Mouse (Mus musculus) intestine, embryonic 16.5 days (tissue): ENCODE results near the gene Ifitm6. TPM values are rescaled to one million over a fixed set of nuclear protein-coding genes. Genes with fewer than 3 reads are reported as not detected.
"Not testable (repeated sequence)": the region's sequence is repeated elsewhere in the genome, so short reads cannot be mapped to it uniquely, and the experiment has no call there.

ENCODE experiments used
- ATAC-seq: fragments of 200-750 bp; cut with Nextera tagmentation; 2 replicates; pipeline ENCODE4 v1.8.0; 2017; ENCODE audit warnings: moderate TSS enrichment, moderate library complexity
- H3K27ac ChIP-seq: fragments of 300-500 bp; sonication (generic); 2 replicates; pipeline ENCODE4 v1.5.1; 2014; ENCODE audit warnings: mild to moderate bottlenecking, low read length
- H3K27me3 ChIP-seq: fragments of 300-500 bp; sonication (generic); replicated peaks from 2 replicates; pipeline ENCODE4 v1.6.1; 2014; ENCODE audit warnings: low read length, control low read depth, mixed read lengths; ENCODE audit not compliant: control insufficient read depth, insufficient read depth
- H3K36me3 ChIP-seq: fragments of 300-500 bp; sonication (generic); 2 replicates; pipeline ENCODE4 v1.6.1; 2014; ENCODE audit warnings: low read length, control low read depth; ENCODE audit not compliant: control insufficient read depth, insufficient read depth
- H3K4me1 ChIP-seq: fragments of 300-500 bp; sonication (generic); 2 replicates; pipeline ENCODE4 v1.6.1; 2014; ENCODE audit warnings: low read length, control low read depth, mixed read lengths; ENCODE audit not compliant: control insufficient read depth, insufficient read depth
- H3K4me2 ChIP-seq: fragments of 300-500 bp; sonication (generic); 2 replicates; pipeline ENCODE4 v1.6.1; 2014; ENCODE audit warnings: low read depth, low read length, control low read depth
- H3K4me3 ChIP-seq: fragments of 300-500 bp; sonication (generic); 2 replicates; pipeline ENCODE4 v1.5.1; 2014; ENCODE audit warnings: mild to moderate bottlenecking, low read length
- H3K9ac ChIP-seq: fragments of 300-500 bp; sonication (generic); 2 replicates; pipeline ENCODE4 v1.6.1; 2014; ENCODE audit warnings: low read depth, low read length
- H3K9me3 ChIP-seq: fragments of 300-500 bp; sonication (generic); 2 replicates; pipeline ENCODE4 v1.6.1; 2016; ENCODE audit warnings: low read length, control low read depth; ENCODE audit not compliant: control insufficient read depth
- WGBS: fragments of 180-500 bp; shearing (Covaris S2); extraction: QIAGEN DNeasy Blood & Tissue Kit; methylation state at CpG from one replicate; pipeline ENCODE4 v1.1.7; 2014; 5-methylcytosine and 5-hydroxymethylcytosine counted together
- polyA plus RNA-seq: library from polyadenylated mRNA; unstranded; fragments of >200 nt; fragmentation: Nextera tagmentation; extraction: Ambion mirVana; gene quantifications from 2 replicates; pipeline ENCODE4 v1.2.1, GENCODE M21; 2015

Ifitm6 gene
- polyA plus RNA-seq, 1 experiment from 2014 or later: 1.9 TPM

DNA sequence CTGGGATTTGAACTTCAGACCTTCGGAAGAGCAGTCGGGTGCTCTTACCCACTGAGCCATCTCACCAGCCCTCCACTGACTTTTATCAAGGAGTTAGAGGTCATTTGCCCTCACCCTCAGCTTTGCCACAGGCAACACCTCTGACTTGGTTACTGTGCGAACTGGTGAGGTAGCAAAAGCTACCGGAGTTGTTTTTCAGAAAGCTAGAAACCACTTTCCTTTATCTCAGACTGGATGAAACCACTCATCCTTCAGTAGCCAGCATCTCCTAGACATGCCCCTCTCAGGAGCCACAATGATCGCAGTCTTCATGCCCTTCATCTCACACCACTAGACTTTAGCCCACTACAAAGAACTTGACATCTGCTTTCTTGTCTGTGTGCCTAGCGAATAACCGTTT is 34.8 kb downstream of the Ifitm6 start:
- Histone ChIP-seq H3K9ac (no peak overlapping the region), H3K4me3 (no peak overlapping the region), H3K4me2 (no peak overlapping the region), H3K27me3 (no peaks in the 10 kb centered on the region), H3K9me3 (no peaks in the 10 kb centered on the region), H3K4me1 (no peaks in the 10 kb centered on the region), H3K36me3 (no peaks in the 10 kb centered on the region), H3K27ac (no peak overlapping the region)
- no peak for ATAC-seq
- 91% methylated on average over 7 of the region's 7 CpGs for WGBS

DNA sequence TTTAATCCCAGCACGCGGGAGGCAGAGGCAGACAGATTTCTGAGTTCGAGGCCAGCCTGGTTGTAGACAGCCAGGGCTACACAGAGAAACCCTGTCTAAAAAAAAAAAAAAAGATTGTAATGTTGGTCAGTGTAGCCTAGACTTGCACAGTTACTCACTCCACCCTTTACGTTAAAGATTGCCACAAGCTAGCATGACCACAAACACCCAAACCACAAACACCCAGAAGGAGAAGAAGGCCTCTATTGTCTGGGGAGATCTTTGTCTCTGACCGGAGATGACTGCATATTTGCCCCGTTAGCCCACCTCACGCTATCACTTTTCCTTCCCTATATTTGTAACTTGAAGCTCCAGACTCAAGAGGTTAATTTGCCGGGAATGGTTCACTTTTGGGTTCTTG is 36.0 kb downstream of the Ifitm6 start:
- Histone ChIP-seq H3K36me3 (no peaks in the 10 kb centered on the region), H3K4me1 (no peaks in the 10 kb centered on the region), H3K27me3 (no peaks in the 10 kb centered on the region), H3K4me2 (no peak overlapping the region), H3K27ac (no peak overlapping the region), H3K9ac (no peak overlapping the region), H3K9me3 (no peaks in the 10 kb centered on the region), H3K4me3 (no peak overlapping the region)
- 93% methylated on average over 8 of the region's 8 CpGs for WGBS
- no peak for ATAC-seq

DNA sequence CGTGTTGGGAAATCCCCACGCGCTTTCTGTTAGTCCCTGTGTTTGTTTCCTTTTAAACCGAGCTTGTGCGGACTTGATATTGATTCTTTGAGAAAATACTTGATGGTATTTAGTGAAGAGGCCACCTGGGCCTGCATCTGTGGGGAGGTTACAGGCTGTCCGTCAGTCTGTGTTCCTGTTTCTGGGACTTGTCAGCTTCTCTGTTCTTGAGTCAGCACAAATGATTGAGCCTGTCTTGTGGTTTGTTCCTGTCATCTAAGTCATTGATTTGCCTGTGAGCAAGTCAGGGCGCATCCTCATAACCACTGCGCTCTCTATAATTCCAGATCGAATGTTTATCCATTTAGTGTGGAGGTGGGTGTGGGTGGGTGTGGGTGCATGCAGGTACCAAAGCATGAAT is 41.0 kb downstream of the Ifitm6 start:
- not testable (repeated sequence) for H3K27me3 ChIP-seq, H3K4me2 ChIP-seq, ATAC-seq, H3K27ac ChIP-seq, H3K36me3 ChIP-seq, H3K9ac ChIP-seq, H3K9me3 ChIP-seq, H3K4me3 ChIP-seq
- WGBS: 89% methylated on average over 9 of the region's 9 CpGs
- H3K4me1 ChIP-seq: peaks cover 16% of the 10 kb centered on the region

DNA sequence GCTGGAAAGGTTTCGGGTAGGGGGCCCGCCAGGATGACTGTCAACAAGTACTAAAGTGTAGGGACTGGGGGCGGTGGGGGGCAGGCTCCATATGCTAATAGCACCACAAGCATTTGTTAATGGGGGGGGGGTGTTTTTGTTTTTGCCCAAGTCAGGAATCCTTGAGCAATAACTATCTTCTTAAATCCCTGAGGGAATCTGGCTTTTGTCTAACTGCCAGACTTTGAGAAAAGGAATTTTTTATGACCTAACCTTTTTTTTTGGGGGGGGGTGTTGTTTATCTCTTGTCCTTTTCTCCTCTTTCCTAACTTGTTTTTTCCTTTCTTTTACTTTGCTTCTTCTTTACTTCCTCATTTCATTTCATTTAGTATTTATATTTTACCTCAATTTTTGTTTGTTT is 42.3 kb downstream of the Ifitm6 start:
- Histone ChIP-seq H3K4me1 (peaks cover 26% of the 10 kb centered on the region), H3K4me3 (no peak overlapping the region), H3K9ac (no peak overlapping the region), H3K36me3 (no peaks in the 10 kb centered on the region), H3K27ac (no peak overlapping the region), H3K27me3 (no peaks in the 10 kb centered on the region), H3K9me3 (no peaks in the 10 kb centered on the region), H3K4me2 (no peak overlapping the region)
- 18% methylated on average over 3 of the region's 3 CpGs for WGBS
- no peak for ATAC-seq

DNA sequence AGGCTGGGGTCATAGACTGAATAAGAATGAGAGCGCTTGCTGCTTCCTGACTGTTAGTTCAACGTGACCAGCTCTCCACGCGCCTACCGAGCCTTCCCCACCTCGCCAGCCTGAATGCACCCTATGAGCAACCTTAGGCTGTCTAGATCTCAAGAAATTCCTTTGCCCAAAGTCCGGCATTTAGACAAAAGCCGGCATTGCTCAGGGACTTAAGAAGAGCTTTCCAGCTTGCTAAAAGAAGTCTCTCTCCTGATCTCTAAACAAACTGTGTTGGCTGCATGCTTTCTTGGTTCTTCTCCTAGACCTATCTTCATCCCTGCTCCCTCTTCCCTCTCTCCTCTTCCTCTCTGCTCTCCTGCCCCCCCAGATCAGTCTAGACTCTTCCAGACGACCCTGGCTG is 42.8 kb downstream of the Ifitm6 start:
- no peaks in the 10 kb centered on the region for H3K36me3 ChIP-seq
- no peak overlapping the region for H3K4me2 ChIP-seq
- no peak overlapping the region for H3K9ac ChIP-seq
- no peaks in the 10 kb centered on the region for H3K9me3 ChIP-seq
- no peak for ATAC-seq
- no peak overlapping the region for H3K4me3 ChIP-seq
- WGBS: 24% methylated on average over 9 of the region's 9 CpGs
- peak overlapping the region; percentile 36 for H3K27ac ChIP-seq
- no peaks in the 10 kb centered on the region for H3K27me3 ChIP-seq
- H3K4me1 ChIP-seq: peaks cover 26% of the 10 kb centered on the region

DNA sequence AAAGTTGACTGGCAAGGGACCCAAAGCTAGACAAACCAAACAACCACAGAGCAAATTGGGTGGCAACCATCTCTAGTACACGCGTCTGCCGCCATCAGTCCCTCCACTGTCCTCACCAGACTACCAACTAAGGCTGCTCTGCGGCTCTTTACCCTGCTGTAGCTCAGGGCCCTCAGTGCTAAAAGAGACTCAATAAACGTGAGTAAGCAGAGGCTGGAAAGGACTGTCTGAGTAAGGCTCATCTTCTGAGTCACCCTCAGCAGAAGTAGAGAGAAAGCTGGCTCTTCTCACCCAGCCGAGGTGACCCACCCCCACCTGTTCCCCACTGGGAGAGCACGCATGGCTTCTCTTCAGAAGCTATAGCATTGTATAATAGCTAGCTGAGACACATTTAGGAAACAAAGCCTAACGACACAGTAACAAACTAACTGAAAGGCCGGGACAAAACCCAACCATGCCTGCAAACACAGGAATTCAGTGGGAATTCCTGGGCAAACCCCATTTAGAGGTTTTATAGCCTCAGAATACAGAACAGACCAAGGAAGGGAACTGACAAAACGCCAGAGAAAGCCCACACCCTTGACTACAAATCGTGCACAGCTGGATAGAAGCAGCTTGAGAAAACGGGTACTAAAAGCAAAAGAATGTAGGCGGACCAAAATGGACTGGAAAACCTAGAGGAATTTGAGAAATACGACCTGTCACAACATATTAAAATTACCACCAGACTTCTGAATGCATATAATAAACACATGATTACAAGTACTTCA is 44.1 kb downstream of the Ifitm6 start:
- ATAC-seq: no peak
- no peaks in the 10 kb centered on the region for H3K27me3 ChIP-seq
- H3K4me1 ChIP-seq: peaks cover 30% of the 10 kb centered on the region
- no peaks in the 10 kb centered on the region for H3K9me3 ChIP-seq
- no peak overlapping the region for H3K4me2 ChIP-seq
- WGBS: 41% methylated on average over 14 of the region's 14 CpGs
- peak overlapping the region; percentile 30; the same call in 1 of the 2 replicates for H3K9ac ChIP-seq
- no peak overlapping the region for H3K4me3 ChIP-seq
- H3K27ac ChIP-seq: peak overlapping the region; percentile 72
- H3K36me3 ChIP-seq: no peaks in the 10 kb centered on the region

DNA sequence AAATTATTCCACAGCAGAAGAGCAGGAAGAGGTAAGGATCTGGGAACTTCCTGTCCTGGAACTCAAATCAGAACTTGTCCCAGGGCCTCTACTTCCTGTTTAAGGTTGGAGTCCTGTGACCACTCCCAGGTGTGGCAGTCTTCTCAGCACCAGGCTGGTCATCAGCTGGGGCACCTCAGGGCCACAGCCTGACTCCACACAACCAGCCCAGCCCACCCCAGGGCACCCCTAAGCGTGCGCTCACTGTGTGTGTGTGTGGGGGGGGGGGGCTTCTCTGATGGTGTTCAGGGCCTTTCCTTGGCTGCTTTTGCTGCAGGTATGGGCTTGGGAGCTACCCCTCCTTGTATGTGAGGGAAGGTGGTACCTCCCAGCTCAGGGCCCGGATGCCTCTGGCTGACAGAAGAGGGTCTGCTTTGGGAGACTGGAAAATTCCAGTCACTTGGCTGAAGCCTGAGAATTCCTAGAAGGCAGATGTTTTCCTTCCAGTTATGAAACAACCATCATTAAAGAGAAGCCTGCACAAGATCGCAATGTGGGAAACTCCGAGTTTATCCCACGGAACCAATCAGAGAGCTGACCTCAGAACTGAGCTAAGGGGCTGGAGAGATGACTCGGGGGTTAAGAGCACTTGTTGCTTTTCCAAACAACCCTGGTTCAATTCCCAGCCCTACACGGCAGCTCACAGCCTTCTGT is 46.1 kb downstream of the Ifitm6 start:
- peak; percentile 72 for ATAC-seq
- Histone ChIP-seq H3K4me2 (no peak overlapping the region), H3K9me3 (no peaks in the 10 kb centered on the region), H3K4me1 (peaks cover 36% of the 10 kb centered on the region), H3K27ac (peak overlapping the region; percentile 92), H3K4me3 (no peak overlapping the region), H3K36me3 (no peaks in the 10 kb centered on the region), H3K9ac (0 out of 2 replicates have a peak overlapping the region, but pooled peaks have one; percentile 29), H3K27me3 (no peaks in the 10 kb centered on the region)
- WGBS: 47% methylated on average over 8 of the region's 8 CpGs

DNA sequence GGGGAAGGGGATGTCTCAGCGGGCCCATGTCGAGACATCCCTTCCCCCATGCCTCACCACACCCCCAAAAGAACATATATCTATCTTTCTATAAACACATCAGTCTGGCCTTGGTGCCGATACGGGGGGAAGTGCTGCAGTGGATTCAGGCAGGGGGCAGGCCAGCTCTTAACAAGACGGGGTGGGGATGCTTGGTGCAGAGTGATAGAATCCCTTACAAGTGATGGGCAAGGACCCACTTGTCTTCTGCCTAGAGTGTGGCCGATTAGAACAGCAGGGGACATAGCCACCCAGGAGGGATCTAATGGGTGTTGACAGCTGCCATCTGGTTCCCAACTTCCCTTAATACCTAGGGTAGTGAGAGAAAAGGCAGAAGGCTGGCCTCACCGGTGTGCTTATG is 46.8 kb downstream of the Ifitm6 start:
- Histone ChIP-seq H3K36me3 (no peaks in the 10 kb centered on the region), H3K4me3 (no peak overlapping the region), H3K4me1 (peaks cover 36% of the 10 kb centered on the region), H3K4me2 (no peak overlapping the region), H3K9ac (0 out of 2 replicates have a peak overlapping the region, but pooled peaks have one; percentile 2), H3K27ac (peak overlapping the region; percentile 92), H3K9me3 (no peaks in the 10 kb centered on the region), H3K27me3 (no peaks in the 10 kb centered on the region)
- WGBS: 39% methylated on average over 7 of the region's 7 CpGs
- 0 out of 2 replicates have a peak, but pooled peaks have one; percentile 11 for ATAC-seq

DNA sequence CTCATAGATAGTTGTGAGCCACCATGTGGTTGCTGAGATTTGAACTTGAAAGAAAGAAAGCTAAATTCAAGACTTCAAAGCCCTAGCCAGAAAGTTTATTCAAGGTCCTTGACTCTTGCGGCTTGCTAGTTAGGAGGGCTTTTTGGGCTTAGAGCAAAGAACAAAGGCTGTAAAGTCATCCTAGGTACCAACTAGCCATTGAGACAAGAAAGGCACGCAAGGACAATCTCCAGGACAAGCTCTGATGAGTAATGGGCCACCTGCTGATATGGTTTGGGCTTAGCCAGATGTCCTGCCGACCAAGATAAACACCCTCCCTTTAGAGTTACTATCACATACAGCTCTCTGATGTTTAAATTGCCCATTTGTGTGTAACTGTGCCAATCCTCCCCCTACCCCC is 49.0 kb downstream of the Ifitm6 start:
- H3K9ac ChIP-seq: 0 out of 2 replicates have a peak overlapping the region, but pooled peaks have one; percentile 3

More for the DNA sequence above, 49.0 kb downstream of the Ifitm6 start:
- not testable (repeated sequence) for H3K36me3 ChIP-seq, H3K9me3 ChIP-seq, H3K27ac ChIP-seq, H3K27me3 ChIP-seq, ATAC-seq
- Histone ChIP-seq H3K4me2 (peak overlapping the region; percentile 51), H3K4me3 (peak overlapping the region; percentile 17; the same call in 1 of the 2 replicates), H3K4me1 (peaks cover 30% of the 10 kb centered on the region)
- 33% methylated on average over 3 of the region's 3 CpGs for WGBS
